In genomic region chr7:96971027-96971996, GRCm38 (mm10) we compare ENCODE assay signal across 12 mouse cellular contexts. TPM values are rescaled to one million over a fixed set of nuclear protein-coding genes. Genes with fewer than 3 reads are reported as not detected.
A peak's percentile ranks its signal among the peaks of the same experiment; 100 is the strongest.
DNase-seq lines count a peak whose midpoint lies in the region; ATAC-seq and TF ChIP-seq lines count a peak whose summit lies in the region.
"Had no signal": no experiment of that assay in that cellular context is flagged by ENCODE, and none has a peak within 500 bp of the region (broad histone marks: within the 10 kb centered on the region; RNA-seq: fewer than 3 reads in every experiment).

No protein-coding gene starts in this region.

- H3K27me3 ChIP-seq in embryonic facial prominence, embryonic 13.5 days, result no peaks in the 10 kb centered on the region
- no peaks in the 10 kb centered on the region for H3K27me3 ChIP-seq in embryonic facial prominence, embryonic 10.5 days (replicated peaks; ENCODE audit: low read depth, poor library complexity, severe bottlenecking)
- H3K27me3 ChIP-seq in testis, adult 2 months (ENCODE audit: control insufficient read depth, insufficient read depth, low read length), result no peaks in the 10 kb centered on the region
- no peaks in the 10 kb centered on the region for H3K27me3 ChIP-seq in lung, embryonic 14.5 days (ENCODE audit: insufficient read depth, low read length)
- no peaks in the 10 kb centered on the region for H3K27me3 ChIP-seq in stomach, postnatal 0 days (ENCODE audit: control insufficient read depth, insufficient read depth, low read length)
- H3K27me3 ChIP-seq: forebrain, embryonic 12.5 days; midbrain, embryonic 12.5 days had no signal

- H3K9ac ChIP-seq in embryonic facial prominence, embryonic 13.5 days, result 0 out of 2 replicates have a peak overlapping the region, but pooled peaks have one; percentile 8
- H3K9ac ChIP-seq in lung, embryonic 14.5 days, result peak overlapping the region; percentile 22; the same call in 1 of the 2 replicates
- H3K9ac ChIP-seq in stomach, postnatal 0 days (ENCODE audit: low read length), result peak overlapping the region; percentile 41; the same call in 1 of the 2 replicates
- H3K9ac ChIP-seq: forebrain, embryonic 12.5 days; midbrain, embryonic 12.5 days had no signal

- H3K4me2 ChIP-seq in embryonic facial prominence, embryonic 13.5 days, result no peak overlapping the region
- H3K4me2 ChIP-seq in lung, embryonic 14.5 days, result peak overlapping the region; percentile 51
- 0 out of 2 replicates have a peak overlapping the region, but pooled peaks have one; percentile 31 for H3K4me2 ChIP-seq in stomach, postnatal 0 days (replicated peaks; ENCODE audit: low read depth)
- H3K4me2 ChIP-seq: forebrain, embryonic 12.5 days; midbrain, embryonic 12.5 days had no signal

- H3K4me1 ChIP-seq in embryonic facial prominence, embryonic 13.5 days, result no peaks in the 10 kb centered on the region
- H3K4me1 ChIP-seq in embryonic facial prominence, embryonic 10.5 days, result peaks cover 5% of the 10 kb centered on the region; the same call in 1 of the 2 replicates
- H3K4me1 ChIP-seq in testis, adult 2 months (ENCODE audit: control insufficient read depth, insufficient read depth, low read length), result peaks cover 7% of the 10 kb centered on the region
- H3K4me1 ChIP-seq in lung, embryonic 14.5 days (ENCODE audit: insufficient read depth), result no peaks in the 10 kb centered on the region
- no peaks in the 10 kb centered on the region for H3K4me1 ChIP-seq in stomach, postnatal 0 days (replicated peaks; ENCODE audit: control insufficient read depth, insufficient read depth)

- no peaks in the 10 kb centered on the region for H3K9me3 ChIP-seq in embryonic facial prominence, embryonic 13.5 days
- no peaks in the 10 kb centered on the region for H3K9me3 ChIP-seq in embryonic facial prominence, embryonic 10.5 days
- H3K9me3 ChIP-seq in lung, embryonic 14.5 days (ENCODE audit: low read depth, low read length), result no peaks in the 10 kb centered on the region
- H3K9me3 ChIP-seq in stomach, postnatal 0 days (ENCODE audit: control insufficient read depth, low read length), result no peaks in the 10 kb centered on the region
- H3K9me3 ChIP-seq: forebrain, embryonic 12.5 days; midbrain, embryonic 12.5 days had no signal

- no peaks in the 10 kb centered on the region for H3K36me3 ChIP-seq in embryonic facial prominence, embryonic 13.5 days
- H3K36me3 ChIP-seq in embryonic facial prominence, embryonic 10.5 days (replicated peaks), result peaks cover 12% of the 10 kb centered on the region
- no peaks in the 10 kb centered on the region for H3K36me3 ChIP-seq in testis, adult 2 months (ENCODE audit: control insufficient read depth, insufficient read depth, low read length)
- H3K36me3 ChIP-seq in lung, embryonic 14.5 days (ENCODE audit: insufficient read depth), result no peaks in the 10 kb centered on the region
- 0 out of 2 replicates have a peak, but pooled peaks cover 2% of the 10 kb centered on the region for H3K36me3 ChIP-seq in stomach, postnatal 0 days (ENCODE audit: control insufficient read depth, insufficient read depth, low read length)
- H3K36me3 ChIP-seq: forebrain, embryonic 12.5 days; midbrain, embryonic 12.5 days had no signal

- 83% methylated on average over 21 of the region's 21 CpGs for whole genome bisulfite sequencing in embryonic facial prominence, embryonic 13.5 days
- 80% methylated on average over 21 of the region's 21 CpGs for WGBS in embryonic facial prominence, embryonic 10.5 days
- WGBS in lung, embryonic 14.5 days, result 47% methylated on average over 21 of the region's 21 CpGs
- 59% methylated on average over 21 of the region's 21 CpGs for WGBS in stomach, postnatal 0 days

- no peak for ATAC-seq in embryonic facial prominence, embryonic 13.5 days (ENCODE audit: insufficient number of reproducible peaks, insufficient read depth, low FRiP score, low TSS enrichment, low read depth)
- ATAC-seq in lung, embryonic 14.5 days (ENCODE audit: insufficient read depth), result peak; percentile 47; the same call in 1 of the 2 replicates
- ATAC-seq in stomach, postnatal 0 days (ENCODE audit: low FRiP score, low TSS enrichment), result no peak

- TF ChIP-seq POLR2A in testis, adult 2 months (IDR thresholded peaks at IDR 0.05; ENCODE audit: control insufficient read depth, low read depth, low read length), result no peak

- no peak overlapping the region for H3K4me3 ChIP-seq in embryonic facial prominence, embryonic 13.5 days
- H3K4me3 ChIP-seq in embryonic facial prominence, embryonic 10.5 days, result no peak overlapping the region
- H3K4me3 ChIP-seq in testis, adult 2 months (ENCODE audit: control insufficient read depth, low read depth, low read length), result no peak overlapping the region
- no peak overlapping the region for H3K4me3 ChIP-seq in lung, embryonic 14.5 days (ENCODE audit: low read depth, low read length)
- H3K4me3 ChIP-seq in stomach, postnatal 0 days (ENCODE audit: low read depth, low read length), result no peak overlapping the region
- H3K4me3 ChIP-seq: forebrain, embryonic 12.5 days; layer of hippocampus, adult 2 months; midbrain, embryonic 12.5 days had no signal

- no peak overlapping the region for H3K27ac ChIP-seq in embryonic facial prominence, embryonic 13.5 days
- H3K27ac ChIP-seq in embryonic facial prominence, embryonic 10.5 days (replicated peaks), result no peak overlapping the region
- peak overlapping the region; percentile 76 for H3K27ac ChIP-seq in testis, adult 2 months (ENCODE audit: control insufficient read depth, insufficient read depth, low read depth, low read length)
- H3K27ac ChIP-seq in lung, embryonic 14.5 days (ENCODE audit: low read depth), result peak overlapping the region; percentile 22; the same call in 1 of the 2 replicates
- peak overlapping the region; percentile 35; the same call in 1 of the 2 replicates for H3K27ac ChIP-seq in stomach, postnatal 0 days (replicated peaks)
- H3K27ac ChIP-seq: forebrain, embryonic 12.5 days; layer of hippocampus, adult 2 months; midbrain, embryonic 12.5 days had no signal

- no peak for TF ChIP-seq EP300 in stomach, postnatal 0 days (optimal IDR thresholded peaks at IDR 0.05)

- no peak for TF ChIP-seq CTCF in testis, adult 2 months (IDR thresholded peaks at IDR 0.05; ENCODE audit: control insufficient read depth, insufficient read depth, insufficient replicate concordance, low read depth, low read length)
- TF ChIP-seq CTCF in lung, embryonic 14.5 days (IDR thresholded peaks at IDR 0.05; ENCODE audit: low read depth), result no peak
- no peak for TF ChIP-seq CTCF in stomach, postnatal 0 days (IDR thresholded peaks at IDR 0.05; ENCODE audit: low read depth)

- no peak for DNase-seq in embryonic facial prominence, embryonic 10.5 days (ENCODE audit: low spot score)
- no peak for DNase-seq in testis, postnatal 14 days (ENCODE audit: low spot score)
- DNase-seq in lung, embryonic 14.5 days, result peak; percentile 74
- DNase-seq in stomach, postnatal 0 days (ENCODE audit: low spot score), result no peak
- no peak for DNase-seq in adrenal gland, adult 2 months
- DNase-seq in gastrocnemius, postnatal 10 days, result no peak
- DNase-seq: right cerebral cortex, postnatal 14 days had no signal

RNA-seq across cellular contexts. Expression of gene Nars2, which starts 20.0 kb away (rescaled TPM):
- 21.2 and 26.6 TPM in 2 replicates for polyA plus RNA-seq in embryonic facial prominence, embryonic 13.5 days (2015; fragmentation: Nextera tagmentation; extraction: Ambion mirVana)
- polyA plus RNA-seq in embryonic facial prominence, embryonic 10.5 days (2016; fragmentation: Nextera tagmentation; extraction: Ambion mirVana), result 26.3 and 26.5 TPM in 2 replicates
- polyA plus RNA-seq in testis, adult 2 months (2012; rRNA removed), result 3.9 and 4.5 TPM in 2 replicates
- polyA plus RNA-seq in lung, embryonic 14.5 days (2014; fragmentation: Nextera tagmentation; extraction: Ambion mirVana), result 20.4 and 25.4 TPM in 2 replicates
- polyA plus RNA-seq in stomach, postnatal 0 days (2015; fragmentation: Nextera tagmentation; extraction: Ambion mirVana), result 14.5 and 17.2 TPM in 2 replicates
- total RNA-seq in adrenal gland, adult 2 months (2021), result 10 to 100 TPM; 12.3 to 22.4 TPM
- polyA plus RNA-seq in adrenal gland, adult 2 months (2012; rRNA removed), result 2.5 and 3.1 TPM in 2 replicates
- total RNA-seq in gastrocnemius, postnatal 10 days (2021), result 10 to 100 TPM; 10.7 to 11.9 TPM

Comparison
In these comparisons a context has a peak if more than half of its experiments do, and no peak if none do; other contexts are left out.
1. H3K27ac ChIP-seq: peak in testis, adult 2 months (single experiment), lung, embryonic 14.5 days (single experiment) and stomach, postnatal 0 days (single experiment); none in embryonic facial prominence, embryonic 13.5 days (single experiment) and embryonic facial prominence, embryonic 10.5 days (single experiment).
2. Peak in every context shown above with its lines, with median percentiles within 50 percentile points of each other: H3K9ac ChIP-seq.